Mouse (Mus musculus): Measurements from ENCODE around the gene 1700029J07Rik. TPM values are rescaled to one million over a fixed set of nuclear protein-coding genes. Genes with fewer than 3 reads are reported as not detected.

The 1700029J07Rik gene
- under 1 TPM; 0.59 to 0.76 TPM for total RNA-seq (2021)
- 0.66 and 0.94 TPM in 2 replicates for polyA plus RNA-seq (2012; rRNA removed)
- long read RNA-seq, partial matches to known transcripts, result 0 of 1 reads
- long read RNA-seq, other reads (novel, unspliced or antisense), result 0 of 1 reads

- peak; percentile 96 to 97 for DNase-seq
- H3K27ac ChIP-seq, result peak within 1 kb of the TSS; percentile 74
- H3K4me1 ChIP-seq (ENCODE audit: control insufficient read depth, insufficient read depth, low read length), result peaks cover 1% of the 10 kb centered on the region; the same call in 1 of the 2 replicates
- peak; percentile 81 for TF ChIP-seq CTCF (IDR thresholded peaks at IDR 0.05)
- TF ChIP-seq EP300 (IDR thresholded peaks at IDR 0.05; ENCODE audit: insufficient read depth, low read depth, low read length), result 0 out of 2 replicates have a peak, but pooled peaks have one; percentile 20
- TF ChIP-seq POLR2A (IDR thresholded peaks at IDR 0.05; ENCODE audit: insufficient read depth, low read depth, low read length), result peak; percentile 89
- under 1% methylated on average over 57 of the region's 57 CpGs for WGBS
- H3K79me2 ChIP-seq (replicated peaks; ENCODE audit: control insufficient read depth, insufficient read depth, low read length), result no peaks in the 10 kb centered on the region
- H3K36me3 ChIP-seq (ENCODE audit: control insufficient read depth, insufficient read depth, low read length), result no peaks in the 10 kb centered on the region
- H3K4me3 ChIP-seq, result peak within 1 kb of the TSS; percentile 89
- no peaks in the 10 kb centered on the region for H3K27me3 ChIP-seq (ENCODE audit: control insufficient read depth, insufficient read depth, low read length)
- intact Hi-C loops (cut with DNase I), result loop anchor here (1.0 kb wide), 1 partner anchor 24 kb away; the partner anchor contains the start of gene Lrp2bp
- H3K9ac ChIP-seq (ENCODE audit: low read depth, low read length), result peak within 1 kb of the TSS; percentile 80
These were observed at the start of gene 1700029J07Rik, which contains the start of gene Ufsp2 for GRCm38 (mm10) chr8:45975126-45975836. TSS of gene 1700029J07Rik (minus strand) at chr8:45975252. TSS of gene Ufsp2 (plus strand) at chr8:45975528.

- DNase-seq, result peak in 1 of 2 experiments; percentile 16
- H3K4me3 ChIP-seq, result no peak overlapping the region
- 67% methylated on average over 4 of the region's 4 CpGs for WGBS
- H3K79me2 ChIP-seq (replicated peaks; ENCODE audit: control insufficient read depth, insufficient read depth, low read length), result no peaks in the 10 kb centered on the region
- TF ChIP-seq POLR2A (IDR thresholded peaks at IDR 0.05; ENCODE audit: insufficient read depth, low read depth, low read length), result no peak
- no peak for TF ChIP-seq EP300 (IDR thresholded peaks at IDR 0.05; ENCODE audit: insufficient read depth, low read depth, low read length)
- TF ChIP-seq CTCF (IDR thresholded peaks at IDR 0.05), result no peak
- H3K4me1 ChIP-seq (ENCODE audit: control insufficient read depth, insufficient read depth, low read length), result peaks cover 3% of the 10 kb centered on the region
- no peaks in the 10 kb centered on the region for H3K36me3 ChIP-seq (ENCODE audit: control insufficient read depth, insufficient read depth, low read length)
- intact Hi-C loops (cut with DNase I), result no loop called here
- no peak overlapping the region for H3K27ac ChIP-seq
- H3K9ac ChIP-seq (ENCODE audit: low read depth, low read length), result no peak overlapping the region
- no peaks in the 10 kb centered on the region for H3K27me3 ChIP-seq (ENCODE audit: control insufficient read depth, insufficient read depth, low read length)
These were observed 49.3 kb upstream of the 1700029J07Rik start for GRCm38 (mm10) chr8:46024392-46024791.

DNA sequence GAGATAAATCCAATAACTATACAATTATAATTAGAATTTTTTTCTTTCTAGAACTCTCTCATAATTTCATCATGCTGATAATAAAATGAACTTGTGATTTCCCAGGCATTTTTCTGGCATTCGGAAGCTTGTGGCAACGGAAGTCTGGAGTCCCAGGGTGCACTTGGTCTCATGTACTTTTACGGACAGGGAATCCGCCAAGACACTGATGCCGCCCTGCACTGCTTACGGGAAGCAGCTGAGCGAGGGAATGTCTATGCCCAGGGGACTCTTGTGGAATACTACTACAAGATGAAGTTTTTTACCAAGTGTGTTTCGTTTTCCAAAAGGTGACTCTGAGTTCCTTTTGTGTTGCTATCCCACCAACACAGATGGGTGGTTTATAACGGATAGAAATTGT, 47.7 kb upstream of the 1700029J07Rik start:
- H3K79me2 ChIP-seq (replicated peaks; ENCODE audit: control insufficient read depth, insufficient read depth, low read length), result no peaks in the 10 kb centered on the region
- no peak for DNase-seq
- peak overlapping the region; percentile 60 for H3K27ac ChIP-seq
- 83% methylated on average over 9 of the region's 9 CpGs for WGBS
- intact Hi-C loops (cut with DNase I), result no loop called here
- H3K4me1 ChIP-seq (ENCODE audit: control insufficient read depth, insufficient read depth, low read length), result peaks cover 3% of the 10 kb centered on the region
- H3K4me3 ChIP-seq, result no peak overlapping the region
- H3K27me3 ChIP-seq (ENCODE audit: control insufficient read depth, insufficient read depth, low read length), result no peaks in the 10 kb centered on the region
- no peak overlapping the region for H3K9ac ChIP-seq (ENCODE audit: low read depth, low read length)
- TF ChIP-seq POLR2A (IDR thresholded peaks at IDR 0.05; ENCODE audit: insufficient read depth, low read depth, low read length), result no peak
- no peak for TF ChIP-seq CTCF (IDR thresholded peaks at IDR 0.05)
- no peak for TF ChIP-seq EP300 (IDR thresholded peaks at IDR 0.05; ENCODE audit: insufficient read depth, low read depth, low read length)
- H3K36me3 ChIP-seq (ENCODE audit: control insufficient read depth, insufficient read depth, low read length), result no peaks in the 10 kb centered on the region

DNA sequence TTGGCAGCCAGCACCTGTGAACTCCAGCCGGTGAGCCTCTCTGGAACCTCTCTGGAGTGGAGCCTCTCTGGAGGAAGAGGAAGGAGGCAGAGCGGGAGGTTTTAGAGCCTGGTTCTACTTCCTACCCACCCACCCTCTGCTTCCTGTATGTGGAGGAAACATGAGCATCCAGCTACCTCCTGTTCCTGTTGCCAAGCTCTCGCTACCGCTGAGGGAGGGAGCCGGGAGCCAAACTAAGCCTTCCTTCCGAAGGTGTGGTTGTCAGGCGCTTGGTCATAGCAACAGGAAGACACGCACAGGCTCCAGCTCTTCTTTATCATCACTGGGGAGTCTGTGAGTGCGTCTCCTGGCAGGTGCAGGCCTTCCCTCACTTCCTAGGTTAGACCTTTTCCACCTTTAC, 47.2 kb upstream of the 1700029J07Rik start:
- no peak overlapping the region for H3K9ac ChIP-seq (ENCODE audit: low read depth, low read length)
- peak; percentile 46 to 53 for DNase-seq
- no peaks in the 10 kb centered on the region for H3K79me2 ChIP-seq (replicated peaks; ENCODE audit: control insufficient read depth, insufficient read depth, low read length)
- no peaks in the 10 kb centered on the region for H3K27me3 ChIP-seq (ENCODE audit: control insufficient read depth, insufficient read depth, low read length)
- H3K36me3 ChIP-seq (ENCODE audit: control insufficient read depth, insufficient read depth, low read length), result no peaks in the 10 kb centered on the region
- intact Hi-C loops (cut with DNase I), result no loop called here
- peaks cover 3% of the 10 kb centered on the region for H3K4me1 ChIP-seq (ENCODE audit: control insufficient read depth, insufficient read depth, low read length)
- no peak overlapping the region for H3K4me3 ChIP-seq
- TF ChIP-seq POLR2A (IDR thresholded peaks at IDR 0.05; ENCODE audit: insufficient read depth, low read depth, low read length) (0 out of 2 replicates have a peak, but pooled peaks have one; percentile 33), CTCF (IDR thresholded peaks at IDR 0.05) (no peak), EP300 (IDR thresholded peaks at IDR 0.05; ENCODE audit: insufficient read depth, low read depth, low read length) (0 out of 2 replicates have a peak, but pooled peaks have one; percentile 16)
- 45% methylated on average over 9 of the region's 9 CpGs for WGBS
- peak overlapping the region; percentile 60 for H3K27ac ChIP-seq

DNA sequence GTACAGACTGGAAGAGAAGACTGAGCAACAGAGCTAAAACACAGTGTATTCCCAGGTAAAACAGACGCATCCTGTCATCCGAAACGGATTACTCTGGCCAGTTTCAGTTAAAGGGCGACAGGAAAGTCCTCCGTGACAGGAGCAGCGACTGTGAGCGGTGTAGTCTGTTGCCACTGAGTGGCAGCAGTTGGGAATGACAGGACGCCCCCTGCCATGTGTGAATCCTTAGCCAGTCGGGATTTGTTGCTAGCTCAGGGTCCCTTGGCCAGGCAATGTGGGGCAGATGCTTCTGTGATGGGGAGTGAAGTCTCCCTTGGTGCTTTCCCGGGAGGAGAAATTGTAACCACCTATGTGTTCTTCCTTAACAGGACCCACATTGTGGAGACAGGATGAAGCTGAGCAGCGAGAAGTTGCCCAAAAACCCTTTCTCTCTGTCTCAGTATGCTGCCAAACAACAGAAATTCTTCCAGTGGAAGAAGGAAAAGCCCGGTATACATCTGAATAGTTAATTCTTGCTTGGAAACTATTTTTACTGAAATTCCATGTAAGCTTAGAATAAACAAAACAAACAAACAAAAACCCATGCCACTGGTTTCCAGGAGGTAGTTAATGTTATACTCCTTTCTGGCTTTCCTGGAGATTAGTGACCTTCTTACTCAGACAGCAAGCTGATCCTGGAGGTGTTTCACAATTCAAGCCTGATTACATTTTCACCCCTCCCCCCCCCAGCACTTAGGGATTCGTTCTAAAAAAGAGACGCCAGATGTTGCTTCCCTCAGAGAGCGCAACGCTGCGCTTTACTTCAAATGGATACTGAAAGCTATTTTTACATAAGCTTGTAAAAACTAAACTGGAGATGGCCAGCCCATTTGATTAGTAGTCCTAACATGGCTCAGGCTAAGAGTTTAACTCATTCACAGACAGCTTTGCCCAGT, 36.0 kb upstream of the 1700029J07Rik start:
- WGBS, result 6% methylated on average over 17 of the region's 17 CpGs

More for the DNA sequence above, 36.0 kb upstream of the 1700029J07Rik start:
- intact Hi-C loops (cut with DNase I), result no loop called here
- TF ChIP-seq CTCF (IDR thresholded peaks at IDR 0.05) (peak; percentile 70), POLR2A (IDR thresholded peaks at IDR 0.05; ENCODE audit: insufficient read depth, low read depth, low read length) (no peak), EP300 (IDR thresholded peaks at IDR 0.05; ENCODE audit: insufficient read depth, low read depth, low read length) (0 out of 2 replicates have a peak, but pooled peaks have one; percentile 39)
- peak; percentile 41 to 51 for DNase-seq
- Histone ChIP-seq H3K27me3 (ENCODE audit: control insufficient read depth, insufficient read depth, low read length) (no peaks in the 10 kb centered on the region), H3K79me2 (replicated peaks; ENCODE audit: control insufficient read depth, insufficient read depth, low read length) (no peaks in the 10 kb centered on the region), H3K9ac (ENCODE audit: low read depth, low read length) (peak overlapping the region; percentile 59), H3K4me1 (ENCODE audit: control insufficient read depth, insufficient read depth, low read length) (peaks cover 2% of the 10 kb centered on the region), H3K4me3 (peak overlapping the region; percentile 33), H3K27ac (peak overlapping the region; percentile 62), H3K36me3 (ENCODE audit: control insufficient read depth, insufficient read depth, low read length) (no peaks in the 10 kb centered on the region)
